8 mouse cellular contexts compared by ENCODE assay signal in genomic region chr2:130451727-130452090, GRCm38 (mm10). TPM values are rescaled to one million over a fixed set of nuclear protein-coding genes. Genes with fewer than 3 reads are reported as not detected.
DNase-seq lines count a peak whose midpoint lies in the region; ATAC-seq and TF ChIP-seq lines count a peak whose summit lies in the region.

No protein-coding gene starts in this region.

- DNase-seq in kidney, adult 2 months = peak; percentile 13
- DNase-seq in kidney, postnatal 14 days = no peak
- peak; percentile 20 to 25 for DNase-seq in cerebellum, postnatal 14 days
- no peak for DNase-seq in urinary bladder, postnatal 4 days (ENCODE audit: low spot score in 2 of 2)
- no peak for DNase-seq in gastrocnemius, postnatal 10 days
- DNase-seq in adrenal gland, adult 18-20 months (ENCODE audit: low spot score in 2 of 2) = no peak

- no peak for TF ChIP-seq POLR2A in kidney, adult 2 months (IDR thresholded peaks at IDR 0.05; ENCODE audit: low read depth, low read length)

- H3K4me1 ChIP-seq in kidney, adult 2 months (ENCODE audit: control insufficient read depth, insufficient read depth, low read length) = peaks cover 16% of the 10 kb centered on the region
- H3K4me1 ChIP-seq in hindbrain, embryonic 12.5 days = peaks cover 28% of the 10 kb centered on the region
- H3K4me1 ChIP-seq in midbrain, embryonic 13.5 days (replicated peaks) = peaks cover 51% of the 10 kb centered on the region

- no peak for ATAC-seq in hindbrain, embryonic 12.5 days (ENCODE audit: low FRiP score)
- ATAC-seq in midbrain, embryonic 13.5 days = no peak

- peak overlapping the region; percentile 76; the same call in 1 of the 2 replicates for H3K9ac ChIP-seq in hindbrain, embryonic 12.5 days
- peak overlapping the region; percentile 95 for H3K9ac ChIP-seq in midbrain, embryonic 13.5 days (replicated peaks)

- WGBS in kidney, adult 2 months = 32% methylated on average over 3 of the region's 3 CpGs
- 78% methylated on average over 3 of the region's 3 CpGs for WGBS in hindbrain, embryonic 12.5 days
- 80% methylated on average over 3 of the region's 3 CpGs for WGBS in midbrain, embryonic 13.5 days

- TF ChIP-seq CTCF in kidney, adult 2 months (conservative IDR thresholded peaks at IDR 0.05; ENCODE audit: insufficient read depth, insufficient read length, low read depth, low read length) = no peak

- no peak overlapping the region for H3K27ac ChIP-seq in kidney, adult 2 months (ENCODE audit: insufficient read depth, low read depth, low read length)
- no peak overlapping the region for H3K27ac ChIP-seq in hindbrain, embryonic 12.5 days
- H3K27ac ChIP-seq in midbrain, embryonic 13.5 days = no peak overlapping the region

- H3K4me3 ChIP-seq in kidney, adult 2 months (ENCODE audit: insufficient read depth, low read depth, low read length) = 0 out of 2 replicates have a peak overlapping the region, but pooled peaks have one; percentile 2
- peak overlapping the region; percentile 84; the same call in 1 of the 2 replicates for H3K4me3 ChIP-seq in hindbrain, embryonic 12.5 days
- peak overlapping the region; percentile 73 for H3K4me3 ChIP-seq in midbrain, embryonic 13.5 days (replicated peaks)

- H3K36me3 ChIP-seq in kidney, adult 2 months (ENCODE audit: control insufficient read depth, insufficient read depth, low read length) = no peaks in the 10 kb centered on the region
- H3K36me3 ChIP-seq in hindbrain, embryonic 12.5 days = no peaks in the 10 kb centered on the region
- H3K36me3 ChIP-seq in midbrain, embryonic 13.5 days = no peaks in the 10 kb centered on the region

- H3K4me2 ChIP-seq in hindbrain, embryonic 12.5 days (replicated peaks) = peak overlapping the region; percentile 84
- H3K4me2 ChIP-seq in midbrain, embryonic 13.5 days (replicated peaks) = peak overlapping the region; percentile 88

- H3K9me3 ChIP-seq in hindbrain, embryonic 12.5 days (replicated peaks) = no peaks in the 10 kb centered on the region
- H3K9me3 ChIP-seq in midbrain, embryonic 13.5 days = no peaks in the 10 kb centered on the region

- H3K27me3 ChIP-seq in kidney, adult 2 months (replicated peaks; ENCODE audit: control insufficient read depth, insufficient read depth, low read length) = no peaks in the 10 kb centered on the region
- H3K27me3 ChIP-seq in hindbrain, embryonic 12.5 days = peaks cover 7% of the 10 kb centered on the region; the same call in 1 of the 2 replicates
- H3K27me3 ChIP-seq in midbrain, embryonic 13.5 days = peaks cover 15% of the 10 kb centered on the region

RNA-seq across cellular contexts. Expression of gene Ptpra, which starts 1.6 kb away (rescaled TPM):
- 49.9 and 59.2 TPM in 2 replicates for polyA plus RNA-seq in kidney, adult 2 months (2012; rRNA removed)
- 129 and 138 TPM in 2 replicates for polyA plus RNA-seq in hindbrain, embryonic 12.5 days (2016; fragmentation: Nextera tagmentation; extraction: Ambion mirVana)
- 112 and 126 TPM in 2 replicates for polyA plus RNA-seq in midbrain, embryonic 13.5 days (2015; fragmentation: Nextera tagmentation; extraction: Ambion mirVana)
- total RNA-seq in gastrocnemius, postnatal 10 days (2021) = 10 to 100 TPM; 42.2 to 49.9 TPM
- total RNA-seq in adrenal gland, adult 18-20 months (2021) = 100 to 1,000 TPM; 105 to 131 TPM

RNA-seq across cellular contexts. Expression of gene Pced1a, which starts 27.2 kb away (rescaled TPM):
- polyA plus RNA-seq in kidney, adult 2 months (2012; rRNA removed) = 27.4 and 33.4 TPM in 2 replicates
- 12.3 and 12.4 TPM in 2 replicates for polyA plus RNA-seq in hindbrain, embryonic 12.5 days (2016; fragmentation: Nextera tagmentation; extraction: Ambion mirVana)
- 10.8 and 11.9 TPM in 2 replicates for polyA plus RNA-seq in midbrain, embryonic 13.5 days (2015; fragmentation: Nextera tagmentation; extraction: Ambion mirVana)
- total RNA-seq in gastrocnemius, postnatal 10 days (2021) = 1 to 10 TPM; 4.7 to 7.7 TPM
- 10 to 100 TPM; 14.8 to 18.7 TPM for total RNA-seq in adrenal gland, adult 18-20 months (2021)

RNA-seq across cellular contexts. Expression of gene Vps16, which starts 27.6 kb away (rescaled TPM):
- 50.8 and 56.0 TPM in 2 replicates for polyA plus RNA-seq in kidney, adult 2 months (2012; rRNA removed)
- polyA plus RNA-seq in hindbrain, embryonic 12.5 days (2016; fragmentation: Nextera tagmentation; extraction: Ambion mirVana) = 107 and 115 TPM in 2 replicates
- polyA plus RNA-seq in midbrain, embryonic 13.5 days (2015; fragmentation: Nextera tagmentation; extraction: Ambion mirVana) = 112 and 124 TPM in 2 replicates
- total RNA-seq in gastrocnemius, postnatal 10 days (2021) = 10 to 100 TPM; 23.0 to 25.9 TPM
- 10 to 100 TPM; 47.9 to 71.8 TPM for total RNA-seq in adrenal gland, adult 18-20 months (2021)

RNA-seq across cellular contexts. Expression of gene Tmem239, which starts 45.4 kb away (rescaled TPM):
- not detected in 2 replicates for polyA plus RNA-seq in kidney, adult 2 months (2012; rRNA removed)
- not detected in 2 replicates for polyA plus RNA-seq in hindbrain, embryonic 12.5 days (2016; fragmentation: Nextera tagmentation; extraction: Ambion mirVana)
- not detected in 2 replicates for polyA plus RNA-seq in midbrain, embryonic 13.5 days (2015; fragmentation: Nextera tagmentation; extraction: Ambion mirVana)
- total RNA-seq in gastrocnemius, postnatal 10 days (2021) = not detected
- total RNA-seq in adrenal gland, adult 18-20 months (2021) = not detected

RNA-seq across cellular contexts. Expression of gene 1700020A23Rik, which starts 46.6 kb away (rescaled TPM):
- 0.19 TPM in 1 of 2 replicates, not detected in the other for polyA plus RNA-seq in kidney, adult 2 months (2012; rRNA removed)
- 0.35 TPM in 1 of 2 replicates, not detected in the other for polyA plus RNA-seq in hindbrain, embryonic 12.5 days (2016; fragmentation: Nextera tagmentation; extraction: Ambion mirVana)
- 0.46 and 0.58 TPM in 2 replicates for polyA plus RNA-seq in midbrain, embryonic 13.5 days (2015; fragmentation: Nextera tagmentation; extraction: Ambion mirVana)
- not detected for total RNA-seq in gastrocnemius, postnatal 10 days (2021)
- total RNA-seq in adrenal gland, adult 18-20 months (2021) = not detected

Comparison
In these comparisons a context has a peak if more than half of its experiments do, and no peak if none do; other contexts are left out.
1. DNase-seq: peak in kidney, adult 2 months (single experiment) and cerebellum, postnatal 14 days (2 of 2); none in kidney, postnatal 14 days (single experiment), urinary bladder, postnatal 4 days (0 of 2), gastrocnemius, postnatal 10 days (single experiment) and adrenal gland, adult 18-20 months (0 of 2).
2. H3K4me3 ChIP-seq: peak in every context shown above with its lines; median percentile 84 in hindbrain, embryonic 12.5 days; 73 in midbrain, embryonic 13.5 days; 2 in kidney, adult 2 months.